ENCODE assay signal across 22 mouse cellular contexts in genomic region chr6:89248574-89248973, GRCm38 (mm10).
DNase-seq lines count a peak whose midpoint lies in the region; ATAC-seq lines count a peak whose summit lies in the region.
"Had no signal": no experiment of that assay in that cellular context is flagged by ENCODE, and none has a peak within 500 bp of the region (broad histone marks: within the 10 kb centered on the region; RNA-seq: fewer than 3 reads in every experiment).

No protein-coding gene starts in this region.

- H3K9ac ChIP-seq in hindbrain, embryonic 13.5 days: no peak overlapping the region
- H3K9ac ChIP-seq in midbrain, embryonic 14.5 days (replicated peaks; ENCODE audit: low read length): 0 out of 2 replicates have a peak overlapping the region, but pooled peaks have one; percentile 29
- no peak overlapping the region for H3K9ac ChIP-seq in neural tube, embryonic 15.5 days (replicated peaks)
- H3K9ac ChIP-seq: embryonic facial prominence, embryonic 12.5 days; embryonic facial prominence, embryonic 15.5 days; forebrain, embryonic 12.5 days; hindbrain, embryonic 15.5 days had no signal

- peak overlapping the region; percentile 48; the same call in 1 of the 2 replicates for H3K27ac ChIP-seq in hindbrain, embryonic 13.5 days
- H3K27ac ChIP-seq in hindbrain, embryonic 10.5 days: no peak overlapping the region
- H3K27ac ChIP-seq in midbrain, embryonic 14.5 days (replicated peaks; ENCODE audit: low read depth, low read length): no peak overlapping the region
- H3K27ac ChIP-seq in midbrain, embryonic 10.5 days (replicated peaks): no peak overlapping the region
- H3K27ac ChIP-seq in neural tube, embryonic 15.5 days (replicated peaks): no peak overlapping the region
- H3K27ac ChIP-seq: embryonic facial prominence, embryonic 12.5 days; embryonic facial prominence, embryonic 15.5 days; forebrain, embryonic 12.5 days; hindbrain, embryonic 15.5 days had no signal

- no peaks in the 10 kb centered on the region for H3K9me3 ChIP-seq in hindbrain, embryonic 13.5 days
- H3K9me3 ChIP-seq in hindbrain, embryonic 10.5 days: no peaks in the 10 kb centered on the region
- H3K9me3 ChIP-seq in midbrain, embryonic 14.5 days (ENCODE audit: control insufficient read depth, low read length): no peaks in the 10 kb centered on the region
- no peaks in the 10 kb centered on the region for H3K9me3 ChIP-seq in midbrain, embryonic 10.5 days (replicated peaks)
- no peaks in the 10 kb centered on the region for H3K9me3 ChIP-seq in neural tube, embryonic 15.5 days (replicated peaks)
- H3K9me3 ChIP-seq: embryonic facial prominence, embryonic 12.5 days; embryonic facial prominence, embryonic 15.5 days; forebrain, embryonic 12.5 days; hindbrain, embryonic 15.5 days had no signal

- H3K4me1 ChIP-seq in hindbrain, embryonic 13.5 days (replicated peaks): peaks cover 14% of the 10 kb centered on the region
- H3K4me1 ChIP-seq in hindbrain, embryonic 10.5 days (replicated peaks): peaks cover 18% of the 10 kb centered on the region
- H3K4me1 ChIP-seq in midbrain, embryonic 14.5 days (ENCODE audit: control insufficient read depth, insufficient read depth, low read length): no peaks in the 10 kb centered on the region; the same call in 1 of the 2 replicates
- H3K4me1 ChIP-seq in midbrain, embryonic 10.5 days: peaks cover 19% of the 10 kb centered on the region
- peaks cover 13% of the 10 kb centered on the region for H3K4me1 ChIP-seq in neural tube, embryonic 15.5 days
- H3K4me1 ChIP-seq: embryonic facial prominence, embryonic 12.5 days; embryonic facial prominence, embryonic 15.5 days had no signal

- 71% methylated on average over 9 of the region's 9 CpGs for WGBS in hindbrain, embryonic 13.5 days
- WGBS in hindbrain, embryonic 10.5 days: 88% methylated on average over 9 of the region's 9 CpGs
- 83% methylated on average over 9 of the region's 9 CpGs for WGBS in midbrain, embryonic 14.5 days
- 91% methylated on average over 9 of the region's 9 CpGs for whole genome bisulfite sequencing in midbrain, embryonic 10.5 days
- 37% methylated on average over 9 of the region's 9 CpGs for WGBS in neural tube, embryonic 15.5 days

- ATAC-seq in hindbrain, embryonic 13.5 days (ENCODE audit: low FRiP score): no peak
- ATAC-seq in midbrain, embryonic 14.5 days (ENCODE audit: low FRiP score, low TSS enrichment): no peak
- ATAC-seq in neural tube, embryonic 15.5 days (ENCODE audit: low FRiP score): 0 out of 2 replicates have a peak, but pooled peaks have one; percentile 27
- ATAC-seq: CD4-positive, CD25-positive, alpha-beta regulatory T cell, adult 4 months; forebrain, embryonic 16.5 days had no signal

- no peak overlapping the region for H3K4me2 ChIP-seq in hindbrain, embryonic 13.5 days
- no peak overlapping the region for H3K4me2 ChIP-seq in midbrain, embryonic 14.5 days (ENCODE audit: low read length)
- H3K4me2 ChIP-seq in neural tube, embryonic 15.5 days: no peak overlapping the region
- H3K4me2 ChIP-seq: embryonic facial prominence, embryonic 12.5 days; embryonic facial prominence, embryonic 15.5 days; forebrain, embryonic 12.5 days; heart, embryonic 11.5 days; hindbrain, embryonic 15.5 days had no signal

- no peaks in the 10 kb centered on the region for H3K36me3 ChIP-seq in hindbrain, embryonic 13.5 days
- H3K36me3 ChIP-seq in hindbrain, embryonic 10.5 days: no peaks in the 10 kb centered on the region
- H3K36me3 ChIP-seq in midbrain, embryonic 14.5 days (ENCODE audit: control insufficient read depth, insufficient read depth, low read length): no peaks in the 10 kb centered on the region
- no peaks in the 10 kb centered on the region for H3K36me3 ChIP-seq in midbrain, embryonic 10.5 days
- no peaks in the 10 kb centered on the region for H3K36me3 ChIP-seq in neural tube, embryonic 15.5 days
- H3K36me3 ChIP-seq: embryonic facial prominence, embryonic 12.5 days; embryonic facial prominence, embryonic 15.5 days; forebrain, embryonic 12.5 days; hindbrain, embryonic 15.5 days had no signal

- no peak overlapping the region for H3K4me3 ChIP-seq in hindbrain, embryonic 13.5 days
- no peak overlapping the region for H3K4me3 ChIP-seq in hindbrain, embryonic 10.5 days
- H3K4me3 ChIP-seq in midbrain, embryonic 14.5 days (replicated peaks; ENCODE audit: low read depth, low read length): no peak overlapping the region
- H3K4me3 ChIP-seq in midbrain, embryonic 10.5 days: no peak overlapping the region
- no peak overlapping the region for H3K4me3 ChIP-seq in neural tube, embryonic 15.5 days (replicated peaks)
- H3K4me3 ChIP-seq: embryonic facial prominence, embryonic 12.5 days; embryonic facial prominence, embryonic 15.5 days; forebrain, embryonic 12.5 days; hindbrain, embryonic 15.5 days had no signal

- no peaks in the 10 kb centered on the region for H3K27me3 ChIP-seq in hindbrain, embryonic 13.5 days
- H3K27me3 ChIP-seq in hindbrain, embryonic 10.5 days (ENCODE audit: insufficient read depth, poor library complexity, severe bottlenecking): 0 out of 2 replicates have a peak, but pooled peaks cover under 1% of the 10 kb centered on the region
- no peaks in the 10 kb centered on the region for H3K27me3 ChIP-seq in midbrain, embryonic 14.5 days (ENCODE audit: control insufficient read depth, insufficient read depth, low read length)
- peaks cover 9% of the 10 kb centered on the region for H3K27me3 ChIP-seq in midbrain, embryonic 10.5 days (ENCODE audit: low read depth, poor library complexity, severe bottlenecking)
- peaks cover 4% of the 10 kb centered on the region; the same call in 1 of the 2 replicates for H3K27me3 ChIP-seq in neural tube, embryonic 15.5 days (replicated peaks)
- H3K27me3 ChIP-seq: embryonic facial prominence, embryonic 12.5 days; embryonic facial prominence, embryonic 15.5 days; forebrain, embryonic 12.5 days; hindbrain, embryonic 15.5 days had no signal

- no peak for DNase-seq in hindbrain, embryonic 10.5 days (ENCODE audit: low spot score)
- DNase-seq in midbrain, embryonic 14.5 days: no peak
- no peak for DNase-seq in midbrain, embryonic 10.5 days (ENCODE audit: low spot score)
- DNase-seq in right cerebral cortex, postnatal 10 days (ENCODE audit: low spot score in 2 of 2): peak; percentile 17 to 18
- DNase-seq in right cerebral cortex, postnatal 14 days: no peak
- no peak for DNase-seq in thymus, postnatal 14 days
- DNase-seq: adrenal gland, adult 2 months; adrenal gland, postnatal 14 days; cerebellum, adult 11 months; cerebellum, adult 9-11 months; cerebellum, postnatal 25 days; gastrocnemius, postnatal 10 days; heart, postnatal 36 days had no signal

Comparison
In these comparisons a context has a peak if more than half of its experiments do, and no peak if none do; other contexts are left out.
1. DNase-seq: peak in right cerebral cortex, postnatal 10 days (2 of 2); none in hindbrain, embryonic 10.5 days (single experiment), midbrain, embryonic 14.5 days (single experiment), midbrain, embryonic 10.5 days (single experiment), right cerebral cortex, postnatal 14 days (single experiment) and thymus, postnatal 14 days (single experiment).